Mouse (Mus musculus): ENCODE data around the gene Med26.

Med26 gene

GRCm38 (mm10) chr8:72491680-72492621, 56.1 kb downstream of the Med26 start, which contains the start of gene Slc35e1:
Gene Slc35e1, minus strand, starts transcription at chr8:72492614.
- no peak for DNase-seq (ENCODE audit: inconsistent age in 2 of 2, low spot score in 1 of 2)

DNA sequence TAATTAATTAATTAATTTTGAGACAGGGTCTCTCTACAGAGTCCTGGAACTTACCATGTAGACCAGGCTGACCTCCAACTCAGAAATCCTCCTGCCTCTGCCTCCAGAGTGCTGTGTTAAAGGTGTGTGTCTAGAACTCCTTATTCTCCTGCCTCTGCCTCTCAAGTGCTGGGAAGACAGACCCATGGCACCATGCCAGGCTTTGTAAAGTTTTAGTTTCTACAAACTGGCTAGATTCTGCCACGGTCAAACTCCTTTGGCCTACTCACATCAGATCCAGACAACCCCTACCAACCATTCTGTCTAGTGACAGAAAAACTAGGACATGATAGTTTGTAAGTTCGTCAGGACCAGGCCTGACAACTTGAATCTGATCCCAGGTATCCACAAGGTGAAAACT, 57.1 kb downstream of the Med26 start:
- DNase-seq (ENCODE audit: inconsistent age in 2 of 2, low spot score in 1 of 2): no peak

DNA sequence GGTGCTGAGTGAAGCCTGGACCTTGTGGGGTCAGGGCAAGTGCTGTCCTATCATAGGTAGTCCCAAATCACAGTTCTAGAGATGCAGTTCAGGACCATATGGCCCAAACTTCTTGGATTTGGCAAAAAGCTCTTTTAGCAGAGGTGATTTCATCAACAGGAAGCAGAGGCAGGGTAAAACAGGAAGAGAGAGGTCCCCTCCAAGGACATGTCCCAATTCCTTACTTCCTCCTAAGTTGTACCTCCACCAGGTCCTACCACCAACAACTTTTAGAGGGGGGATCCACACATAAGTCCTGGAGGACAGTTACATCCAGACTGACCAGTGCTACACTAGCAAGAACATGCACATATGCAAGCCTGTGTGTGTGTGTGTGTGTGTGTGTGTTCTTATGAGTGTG, 61.1 kb downstream of the Med26 start:
- DNase-seq (ENCODE audit: inconsistent age in 2 of 2, low spot score in 1 of 2): no peak

GRCm38 (mm10) chr8:72485456-72486199, 62.4 kb downstream of the Med26 start:
- DNase-seq (ENCODE audit: inconsistent age in 2 of 2, low spot score in 1 of 2): peak; percentile 30 to 59

GRCm38 (mm10) chr8:72474826-72475546, 73.1 kb downstream of the Med26 start, which contains the start of gene Cherp:
Gene Cherp, minus strand, starts transcription at chr8:72475226.
- DNase-seq (ENCODE audit: inconsistent age in 2 of 2, low spot score in 1 of 2): peak; percentile 98 to 99

DNA sequence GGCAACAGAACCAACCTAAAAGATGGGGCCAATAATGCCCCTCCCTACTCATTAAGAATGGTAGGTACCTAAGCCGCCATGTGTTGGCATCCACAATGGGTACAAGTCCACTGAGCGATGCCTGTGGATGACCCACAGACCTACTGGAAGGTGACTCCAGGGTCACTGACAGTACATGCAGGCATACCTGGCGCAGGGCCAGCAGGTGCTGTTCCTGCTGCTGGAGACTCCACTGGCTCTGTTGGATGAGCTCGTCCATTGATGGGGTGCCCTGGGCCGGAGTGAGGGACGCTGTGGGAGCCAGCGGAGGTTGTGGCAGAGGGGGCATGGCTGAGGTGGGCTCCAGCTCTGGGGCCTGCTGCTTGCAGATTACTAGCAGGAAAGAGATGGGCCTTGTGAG, 77.4 kb downstream of the Med26 start:
- no peak for DNase-seq (ENCODE audit: inconsistent age in 2 of 2, low spot score in 1 of 2)

DNA sequence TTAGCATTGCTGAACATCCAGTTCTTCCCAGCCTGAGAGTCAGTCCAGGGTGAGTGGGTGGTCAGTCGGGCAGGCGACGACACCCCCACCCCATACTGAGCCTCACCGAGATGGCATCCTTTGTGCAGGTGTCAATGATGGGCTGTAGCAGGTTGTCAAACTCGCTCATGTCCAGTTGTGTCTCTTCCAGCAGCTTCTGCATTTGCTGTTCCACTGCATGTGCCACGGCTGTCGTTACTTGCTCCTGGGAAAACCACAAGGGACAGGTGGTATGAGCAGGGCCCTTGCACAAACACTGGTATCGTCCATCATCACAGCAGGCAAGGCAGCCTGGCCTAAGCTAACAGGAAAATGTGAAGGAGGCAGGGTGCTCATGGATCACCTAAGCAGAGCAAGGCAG, 78.1 kb downstream of the Med26 start:
- DNase-seq (ENCODE audit: inconsistent age in 2 of 2, low spot score in 1 of 2): no peak

DNA sequence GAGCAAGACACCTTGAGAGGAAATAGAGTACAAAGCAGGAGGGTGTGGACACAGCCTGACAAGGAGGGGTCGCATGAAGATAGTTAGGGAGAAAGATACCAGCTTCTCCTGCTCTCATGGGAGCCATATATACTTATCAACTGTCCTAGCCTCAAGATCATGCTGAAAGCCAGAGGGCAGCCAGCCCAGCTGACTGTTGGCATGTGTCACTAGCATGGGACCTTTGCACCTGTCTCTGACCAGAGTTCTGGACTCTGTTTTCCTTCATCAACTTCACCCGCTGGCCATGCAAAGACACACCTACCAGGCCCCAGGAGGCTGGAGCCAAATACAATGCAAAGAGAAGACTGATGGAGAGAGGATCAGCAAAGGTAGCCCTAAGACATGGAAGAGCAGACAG, 78.8 kb downstream of the Med26 start:
- no peak for DNase-seq (ENCODE audit: inconsistent age in 2 of 2, low spot score in 1 of 2)

GRCm38 (mm10) chr8:72464211-72464610, 83.9 kb downstream of the Med26 start:
- DNase-seq (ENCODE audit: inconsistent age in 2 of 2, low spot score in 1 of 2): no peak

DNA sequence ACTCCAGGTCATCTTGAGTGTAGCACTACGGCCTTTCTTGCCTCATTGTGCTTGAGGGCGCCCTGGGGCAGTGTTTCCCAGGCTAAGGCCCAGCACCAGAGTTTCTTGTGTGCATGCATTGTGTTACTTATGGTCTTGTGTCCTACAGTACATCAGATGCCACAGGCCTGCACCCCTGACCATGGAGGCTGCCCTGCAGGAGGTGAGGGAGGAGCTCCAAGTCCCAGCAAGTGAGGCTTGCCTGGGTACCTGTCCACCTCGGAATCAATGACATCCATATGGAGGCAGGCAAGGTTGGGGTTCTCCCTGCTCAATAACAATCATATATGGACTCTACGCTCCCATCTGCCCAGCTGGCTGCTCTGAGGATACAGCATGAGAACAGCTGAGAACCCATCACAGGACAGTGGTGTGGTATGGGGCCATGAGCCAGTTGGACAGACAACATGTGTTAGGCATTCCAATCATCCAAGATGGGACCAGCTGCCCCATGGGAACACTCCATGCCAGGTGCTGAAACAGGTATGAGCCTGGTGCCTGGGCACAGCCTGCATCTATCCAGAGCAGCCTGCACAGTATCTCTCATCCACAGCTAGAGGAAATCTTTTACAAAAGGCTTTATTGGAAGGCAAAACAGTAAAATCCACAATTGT, 88.1 kb downstream of the Med26 start:
- DNase-seq (ENCODE audit: inconsistent age in 2 of 2, low spot score in 1 of 2): no peak

DNA sequence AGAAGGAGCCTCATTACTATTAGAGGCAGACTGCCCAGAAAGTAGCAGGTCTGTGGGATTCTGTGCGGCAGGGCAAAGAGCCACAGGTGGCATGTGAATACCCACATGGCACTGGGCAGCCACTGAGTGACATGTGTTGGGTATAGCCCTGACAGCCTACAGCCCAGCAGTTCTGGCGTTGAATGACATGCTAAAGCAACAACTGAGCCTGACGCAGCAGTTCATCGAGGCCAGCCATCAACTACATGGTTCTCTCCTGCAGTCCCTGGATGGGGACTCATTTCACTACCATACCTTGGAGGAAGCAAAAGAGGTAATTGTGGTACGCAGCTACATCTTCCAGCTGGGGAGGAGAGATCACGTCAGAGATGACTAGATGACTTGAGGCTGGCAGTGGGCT, 89.6 kb downstream of the Med26 start:
- no peak for DNase-seq (ENCODE audit: inconsistent age in 2 of 2, low spot score in 1 of 2)

- DNase-seq (ENCODE audit: inconsistent age in 2 of 2, low spot score in 1 of 2): no peak
Measured at GRCm38 (mm10) chr8:72457806-72458205, 90.3 kb downstream of the Med26 start.

GRCm38 (mm10) chr8:72455317-72455716, 92.8 kb downstream of the Med26 start:
- DNase-seq (ENCODE audit: inconsistent age in 2 of 2, low spot score in 1 of 2): no peak

DNA sequence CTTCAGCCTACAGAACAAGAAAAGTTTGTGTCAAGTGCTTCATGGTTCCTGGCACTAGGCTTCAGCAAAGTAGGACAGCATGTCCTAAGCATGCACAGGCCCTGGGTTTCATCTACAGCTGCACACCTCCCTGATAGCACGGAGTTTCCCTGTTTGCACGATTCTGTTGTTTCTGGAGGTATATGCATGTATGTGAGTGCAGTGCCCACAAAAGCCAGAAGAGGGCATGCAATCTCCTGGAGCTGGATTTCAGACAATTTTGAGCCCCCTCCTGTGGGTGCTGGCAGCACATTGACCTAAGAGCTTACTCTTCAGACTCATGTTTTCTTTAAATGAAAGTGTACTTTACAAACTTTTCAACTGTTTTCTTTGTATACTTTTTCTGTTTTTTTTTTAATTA, 94.2 kb downstream of the Med26 start:
- no peak for DNase-seq (ENCODE audit: inconsistent age in 2 of 2, low spot score in 1 of 2)

GRCm38 (mm10) chr8:72451516-72451915, 96.6 kb downstream of the Med26 start:
- no peak for DNase-seq (ENCODE audit: inconsistent age in 2 of 2, low spot score in 1 of 2)

DNA sequence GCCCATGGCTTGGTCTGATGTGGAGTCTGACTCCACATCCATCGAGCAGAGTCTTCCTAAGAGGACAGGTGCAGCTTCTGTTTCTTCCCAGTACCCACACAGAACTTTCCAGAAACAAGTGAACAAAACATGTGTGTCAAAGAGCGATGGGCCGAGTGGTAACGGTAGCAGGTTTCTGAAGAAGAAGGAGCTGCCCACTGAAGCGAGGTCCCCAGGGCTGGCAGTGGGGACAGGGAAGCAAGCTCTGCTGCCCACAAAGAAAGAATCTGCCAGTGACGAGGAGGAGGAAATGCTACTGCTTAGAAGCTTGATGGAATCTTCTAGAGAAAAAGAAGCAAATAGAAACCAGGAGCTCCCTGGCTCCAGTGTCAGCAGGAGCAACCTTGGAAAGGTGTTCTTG, 103.0 kb downstream of the Med26 start:
- no peak for DNase-seq (ENCODE audit: inconsistent age in 2 of 2, low spot score in 1 of 2)

Measured in adrenal gland, adult (tissue).